Mouse (Mus musculus) stomach, embryonic 16.5 days (tissue): Measurements from ENCODE around the gene 5730522E02Rik. TPM values are rescaled to one million over a fixed set of nuclear protein-coding genes. Genes with fewer than 3 reads are reported as not detected.

ENCODE experiments used
- ATAC-seq: fragments of 200-750 bp; cut with Nextera tagmentation; 2 replicates; pipeline ENCODE4 v1.8.0; 2017; ENCODE audit warnings: moderate number of reproducible peaks, moderate TSS enrichment; ENCODE audit not compliant: insufficient read depth, low FRiP score
- H3K27ac ChIP-seq: fragments of 300-500 bp; sonication (generic); 2 replicates; pipeline ENCODE4 v1.5.1; 2014; ENCODE audit warnings: low read length
- H3K27me3 ChIP-seq: fragments of 300-500 bp; sonication (generic); 2 replicates; pipeline ENCODE4 v1.6.1; 2014; ENCODE audit warnings: low read length, control low read depth, mixed read lengths; ENCODE audit not compliant: control insufficient read depth, insufficient read depth
- H3K36me3 ChIP-seq: fragments of 300-500 bp; sonication (generic); 2 replicates; pipeline ENCODE4 v1.6.1; 2014; ENCODE audit warnings: low read length; ENCODE audit not compliant: control insufficient read depth, insufficient read depth
- H3K4me1 ChIP-seq: fragments of 300-500 bp; sonication (generic); 2 replicates; pipeline ENCODE4 v1.6.1; 2014; ENCODE audit warnings: low read length, control low read depth, mixed read lengths; ENCODE audit not compliant: control insufficient read depth, insufficient read depth
- H3K4me2 ChIP-seq: fragments of 300-500 bp; sonication (generic); 2 replicates; pipeline ENCODE4 v1.6.1; 2014; ENCODE audit warnings: low read depth, low read length, mixed read lengths
- H3K4me3 ChIP-seq: fragments of 300-500 bp; sonication (generic); replicated peaks from 2 replicates; pipeline ENCODE4 v1.5.1; 2014; ENCODE audit warnings: mild to moderate bottlenecking, low read length
- H3K9ac ChIP-seq: fragments of 300-500 bp; sonication (generic); 2 replicates; pipeline ENCODE4 v1.6.1; 2014; ENCODE audit warnings: low read length
- H3K9me3 ChIP-seq: fragments of 300-500 bp; sonication (generic); replicated peaks from 2 replicates; pipeline ENCODE4 v1.6.1; 2016; ENCODE audit warnings: low read length, control low read depth; ENCODE audit not compliant: control insufficient read depth
- WGBS: fragments of 180-500 bp; shearing (Covaris S2); extraction: QIAGEN DNeasy Blood & Tissue Kit; methylation state at CpG from one replicate; pipeline ENCODE4 v1.1.7; 2014; 5-methylcytosine and 5-hydroxymethylcytosine counted together
- polyA plus RNA-seq: library from polyadenylated mRNA; unstranded; fragments of >200 nt; fragmentation: Nextera tagmentation; extraction: Ambion mirVana; gene quantifications from 2 replicates; pipeline ENCODE4 v1.2.1, GENCODE M21; 2015

The 5730522E02Rik gene
- polyA plus RNA-seq, 1 experiment from 2014 or later = 1.9 TPM

DNA sequence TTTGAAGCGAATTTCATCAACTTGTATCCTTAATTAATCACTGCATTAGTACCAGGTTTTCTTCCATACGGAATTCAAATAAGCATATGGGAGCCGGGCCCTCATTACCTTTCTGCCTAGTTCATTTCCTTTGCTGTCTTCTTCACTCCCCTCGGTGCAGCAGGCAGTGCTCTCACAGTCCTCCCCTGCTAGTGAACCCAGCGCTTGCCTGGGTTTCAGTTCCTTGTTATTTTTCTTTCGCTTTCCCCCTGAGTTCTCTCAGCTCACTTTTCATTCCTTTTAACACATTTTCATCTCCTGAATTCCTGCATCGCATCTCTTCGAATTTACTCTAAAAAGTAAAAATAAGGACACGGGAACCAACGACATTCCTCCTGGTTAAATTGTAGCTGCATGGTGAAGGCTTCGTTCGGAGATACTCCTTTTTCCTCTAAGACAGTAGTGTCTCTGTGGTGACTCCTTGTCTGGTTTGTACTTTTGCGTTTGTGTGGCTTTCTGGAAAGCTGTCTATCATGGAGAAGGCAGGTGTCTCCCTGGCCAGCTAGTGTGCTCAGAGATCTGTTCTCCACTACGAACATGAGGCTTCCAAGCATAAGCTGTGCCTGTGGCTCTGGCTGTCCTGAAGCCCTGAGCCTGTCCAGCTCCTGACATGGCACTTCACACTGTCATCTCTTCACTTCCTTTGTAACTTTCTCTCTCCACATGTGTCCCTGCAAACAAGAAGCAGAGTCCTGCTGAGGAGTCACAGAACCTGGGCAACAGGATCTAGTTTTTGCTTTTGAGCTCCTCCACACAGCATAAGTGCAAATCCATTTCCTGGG is 361.5 kb downstream of the 5730522E02Rik start:
- H3K9ac ChIP-seq = no peak overlapping the region
- H3K27me3 ChIP-seq = no peaks in the 10 kb centered on the region
- H3K9me3 ChIP-seq = no peaks in the 10 kb centered on the region
- 65% methylated on average over 14 of the region's 14 CpGs for WGBS
- no peak overlapping the region for H3K27ac ChIP-seq
- no peak overlapping the region for H3K4me3 ChIP-seq
- H3K4me2 ChIP-seq = no peak overlapping the region
- H3K36me3 ChIP-seq = no peaks in the 10 kb centered on the region
- no peaks in the 10 kb centered on the region for H3K4me1 ChIP-seq
- no peak for ATAC-seq

DNA sequence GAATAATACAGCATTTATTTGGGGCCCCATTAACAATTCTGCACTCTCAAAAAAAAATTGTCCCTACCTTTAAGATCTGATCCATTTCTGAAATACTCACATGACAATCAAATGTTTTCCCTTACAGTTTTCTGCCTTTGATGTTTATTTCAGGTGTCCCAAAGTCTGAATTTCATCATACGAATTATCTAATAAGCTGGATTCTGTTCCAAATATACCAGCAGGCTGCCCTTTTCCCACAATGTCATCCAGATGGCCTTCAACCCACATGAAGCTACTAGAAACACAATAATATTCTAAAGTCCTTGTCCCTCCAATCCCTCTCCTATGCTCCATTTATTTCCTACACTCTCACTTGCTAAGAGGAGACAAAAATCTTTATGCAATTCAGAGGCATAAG is 372.1 kb downstream of the 5730522E02Rik start:
- H3K27me3 ChIP-seq = no peaks in the 10 kb centered on the region
- ATAC-seq = no peak
- H3K9me3 ChIP-seq = no peaks in the 10 kb centered on the region
- no peaks in the 10 kb centered on the region for H3K4me1 ChIP-seq
- H3K36me3 ChIP-seq = no peaks in the 10 kb centered on the region
- no peak overlapping the region for H3K9ac ChIP-seq
- H3K4me3 ChIP-seq = no peak overlapping the region
- H3K4me2 ChIP-seq = no peak overlapping the region
- WGBS = 81% methylated on average over 1 of the region's 1 CpGs
- H3K27ac ChIP-seq = no peak overlapping the region

GRCm38 (mm10) chr11:25819789-25820188 is 390.8 kb downstream of the 5730522E02Rik start:
- Histone ChIP-seq H3K9me3 (no peaks in the 10 kb centered on the region), H3K4me2 (no peak overlapping the region), H3K9ac (no peak overlapping the region), H3K4me1 (no peaks in the 10 kb centered on the region), H3K27ac (no peak overlapping the region), H3K27me3 (no peaks in the 10 kb centered on the region), H3K36me3 (no peaks in the 10 kb centered on the region), H3K4me3 (no peak overlapping the region)
- no peak for ATAC-seq

DNA sequence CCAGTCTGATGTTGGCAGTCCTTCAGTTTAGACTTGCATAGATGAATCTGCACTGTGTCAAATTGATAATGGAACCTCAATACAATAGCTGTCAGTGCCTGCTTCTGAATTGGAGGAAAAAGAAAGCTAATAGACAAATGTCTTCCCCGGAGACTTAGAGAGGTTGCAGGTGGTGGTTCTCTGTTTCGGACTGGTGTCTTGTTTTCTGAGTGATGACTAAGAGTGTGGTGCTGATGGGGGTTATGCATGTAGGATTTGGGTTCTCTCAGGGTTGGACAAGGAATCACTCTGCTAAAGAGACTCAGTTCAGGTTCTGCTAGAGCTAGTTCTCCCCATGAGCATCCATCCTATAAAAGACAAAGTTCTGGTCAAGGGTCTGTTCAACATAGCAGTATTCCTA is 397.1 kb downstream of the 5730522E02Rik start:
- Histone ChIP-seq H3K4me1 (no peaks in the 10 kb centered on the region), H3K4me3 (no peak overlapping the region), H3K4me2 (no peak overlapping the region), H3K9ac (no peak overlapping the region), H3K27ac (no peak overlapping the region), H3K27me3 (no peaks in the 10 kb centered on the region), H3K9me3 (no peaks in the 10 kb centered on the region), H3K36me3 (no peaks in the 10 kb centered on the region)
- 88% methylated on average over 2 of the region's 2 CpGs for WGBS
- no peak for ATAC-seq

DNA sequence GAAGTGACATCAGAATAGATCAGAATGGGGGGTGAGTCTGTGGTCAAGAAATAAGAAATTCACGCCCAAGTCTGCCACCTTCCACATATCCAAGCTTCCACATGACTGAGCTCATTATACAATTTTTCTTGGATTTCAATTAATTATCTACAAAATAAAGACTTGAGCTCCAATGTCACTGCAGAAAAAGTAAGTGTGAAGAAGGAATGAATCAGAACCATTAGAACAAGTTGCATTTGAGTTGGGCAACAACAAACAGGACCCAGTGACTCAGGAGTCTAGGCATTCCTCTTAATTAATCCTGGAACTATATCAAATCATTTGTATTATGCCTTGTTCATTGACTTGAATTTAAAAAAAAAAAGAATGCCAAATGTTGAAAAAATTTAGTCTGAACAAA is 422.9 kb downstream of the 5730522E02Rik start:
- no peaks in the 10 kb centered on the region for H3K36me3 ChIP-seq
- no peaks in the 10 kb centered on the region for H3K9me3 ChIP-seq
- H3K27ac ChIP-seq = no peak overlapping the region
- no peak overlapping the region for H3K4me2 ChIP-seq
- no peaks in the 10 kb centered on the region for H3K27me3 ChIP-seq
- no peak for ATAC-seq
- no peak overlapping the region for H3K9ac ChIP-seq
- 88% methylated on average over 1 of the region's 1 CpGs for WGBS
- no peaks in the 10 kb centered on the region for H3K4me1 ChIP-seq
- no peak overlapping the region for H3K4me3 ChIP-seq

- Histone ChIP-seq H3K9me3 (no peaks in the 10 kb centered on the region), H3K4me1 (no peaks in the 10 kb centered on the region), H3K9ac (no peak overlapping the region), H3K27me3 (no peaks in the 10 kb centered on the region), H3K27ac (no peak overlapping the region), H3K4me2 (no peak overlapping the region), H3K4me3 (no peak overlapping the region), H3K36me3 (no peaks in the 10 kb centered on the region)
- 71% methylated on average over 1 of the region's 1 CpGs for WGBS
- ATAC-seq = no peak
Measured at GRCm38 (mm10) chr11:25772231-25772630, 438.3 kb downstream of the 5730522E02Rik start.

- Histone ChIP-seq H3K27ac (no peak overlapping the region), H3K9ac (no peak overlapping the region), H3K9me3 (no peaks in the 10 kb centered on the region), H3K36me3 (no peaks in the 10 kb centered on the region), H3K4me1 (no peaks in the 10 kb centered on the region), H3K4me3 (no peak overlapping the region), H3K27me3 (no peaks in the 10 kb centered on the region), H3K4me2 (no peak overlapping the region)
- ATAC-seq = no peak
- WGBS = 83% methylated on average over 3 of the region's 3 CpGs
Measured at GRCm38 (mm10) chr11:25770991-25771568, 439.5 kb downstream of the 5730522E02Rik start.

- H3K9ac ChIP-seq = no peak overlapping the region
- no peak for ATAC-seq
- no peaks in the 10 kb centered on the region for H3K4me1 ChIP-seq
- 64% methylated on average over 5 of the region's 5 CpGs for WGBS
- no peaks in the 10 kb centered on the region for H3K27me3 ChIP-seq
- H3K4me3 ChIP-seq = no peak overlapping the region
- no peaks in the 10 kb centered on the region for H3K9me3 ChIP-seq
- no peaks in the 10 kb centered on the region for H3K36me3 ChIP-seq
- no peak overlapping the region for H3K27ac ChIP-seq
- no peak overlapping the region for H3K4me2 ChIP-seq
Measured at GRCm38 (mm10) chr11:25767584-25768333, 442.8 kb downstream of the 5730522E02Rik start.
